Mouse (Mus musculus): ENCODE results near the gene 1110032A03Rik.

1110032A03Rik gene

GRCm38 (mm10) chr9:50774991-50775612, at the start of gene 1110032A03Rik, which contains the start of gene Alg9:
1110032A03Rik (minus strand) TSS chr9:50775520.
Alg9 (plus strand) TSS chr9:50775019.
- peak; percentile 87 for DNase-seq (ENCODE audit: low read depth, low spot score)

- DNase-seq (ENCODE audit: low read depth, low spot score) = no peak
These were observed 48.6 kb upstream of the 1110032A03Rik start for GRCm38 (mm10) chr9:50823779-50824453.

GRCm38 (mm10) chr9:50822216-50822615, 46.9 kb upstream of the 1110032A03Rik start:
- no peak for DNase-seq (ENCODE audit: low read depth, low spot score)

- DNase-seq (ENCODE audit: low read depth, low spot score) = no peak
These were observed 46.3 kb upstream of the 1110032A03Rik start for GRCm38 (mm10) chr9:50821651-50822050.

GRCm38 (mm10) chr9:50819716-50820115, 44.4 kb upstream of the 1110032A03Rik start:
- DNase-seq (ENCODE audit: low read depth, low spot score) = peak; percentile 90

- DNase-seq (ENCODE audit: low read depth, low spot score) = no peak
These were observed 42.7 kb upstream of the 1110032A03Rik start for GRCm38 (mm10) chr9:50818050-50818449.

GRCm38 (mm10) chr9:50816512-50816911, 41.2 kb upstream of the 1110032A03Rik start:
- no peak for DNase-seq (ENCODE audit: low read depth, low spot score)

GRCm38 (mm10) chr9:50815666-50816065, 40.3 kb upstream of the 1110032A03Rik start:
- no peak for DNase-seq (ENCODE audit: low read depth, low spot score)

GRCm38 (mm10) chr9:50813796-50814195, 38.5 kb upstream of the 1110032A03Rik start:
- DNase-seq (ENCODE audit: low read depth, low spot score) = no peak

- no peak for DNase-seq (ENCODE audit: low read depth, low spot score)
These were observed 36.4 kb upstream of the 1110032A03Rik start for GRCm38 (mm10) chr9:50811746-50812145.

- DNase-seq (ENCODE audit: low read depth, low spot score) = no peak
These were observed 35.9 kb upstream of the 1110032A03Rik start for GRCm38 (mm10) chr9:50811187-50811586.

- no peak for DNase-seq (ENCODE audit: low read depth, low spot score)
These were observed 33.8 kb upstream of the 1110032A03Rik start for GRCm38 (mm10) chr9:50809146-50809545.

- no peak for DNase-seq (ENCODE audit: low read depth, low spot score)
These were observed 33.2 kb upstream of the 1110032A03Rik start for GRCm38 (mm10) chr9:50808471-50808870.

GRCm38 (mm10) chr9:50803055-50803671, 27.8 kb upstream of the 1110032A03Rik start:
- DNase-seq (ENCODE audit: low read depth, low spot score) = no peak

- peak; percentile 10 for DNase-seq (ENCODE audit: low read depth, low spot score)
These were observed 25.7 kb upstream of the 1110032A03Rik start for GRCm38 (mm10) chr9:50800985-50801384.

GRCm38 (mm10) chr9:50798368-50798767, 23.0 kb upstream of the 1110032A03Rik start:
- DNase-seq (ENCODE audit: low read depth, low spot score) = no peak

GRCm38 (mm10) chr9:50797641-50798040, 22.3 kb upstream of the 1110032A03Rik start:
- no peak for DNase-seq (ENCODE audit: low read depth, low spot score)

- no peak for DNase-seq (ENCODE audit: low read depth, low spot score)
These were observed 21.5 kb upstream of the 1110032A03Rik start for GRCm38 (mm10) chr9:50796776-50797175.

GRCm38 (mm10) chr9:50795266-50795665, 19.9 kb upstream of the 1110032A03Rik start:
- no peak for DNase-seq (ENCODE audit: low read depth, low spot score)

GRCm38 (mm10) chr9:50782155-50782554, 6.8 kb upstream of the 1110032A03Rik start:
- no peak for DNase-seq (ENCODE audit: low read depth, low spot score)

- DNase-seq (ENCODE audit: low read depth, low spot score) = no peak
These were observed 941 bp upstream of the 1110032A03Rik start for GRCm38 (mm10) chr9:50776162-50776760.

- no peak for DNase-seq (ENCODE audit: low read depth, low spot score)
These were observed 374 bp upstream of the 1110032A03Rik start for GRCm38 (mm10) chr9:50775662-50776126.

All from telencephalon, adult 2 months (tissue).